Mouse (Mus musculus) left cerebral cortex, adult 2 months (tissue): Measurements from ENCODE around the gene Pdha2. TPM values are rescaled to one million over a fixed set of nuclear protein-coding genes. Genes with fewer than 3 reads are reported as not detected.

Experiments used
- DNase-seq, 2 experiments: peaks; one replicate each; pipeline ENCODE4 v3.0.0; 2021 to 2022; ENCODE audit warnings: low spot score in 2 of 2, mixed read lengths in 1 of 2; ENCODE audit errors: extremely low spot score in 1 of 2
- H3K27ac ChIP-seq: fragments of 200-600 bp; 2 replicates; pipeline ENCODE4 v1.8.1; 2022
- H3K4me3 ChIP-seq: fragments of 200-600 bp; 2 replicates; pipeline ENCODE4 v1.8.1; 2022
- CTCF ChIP-seq: fragments of 200-600 bp; IDR thresholded peaks from 2 replicates; pipeline ENCODE4 v1.8.1; 2022; ENCODE audit warnings: antibody characterized with exemption, mild to moderate bottlenecking, moderate library complexity
- intact Hi-C: fragments of 180-260 bp; cut with DNase I; formaldehyde crosslinking; loops from one replicate; pipeline ENCODE4 v1.15.1; 2025
- total RNA-seq, 2 experiments: library from RNA; stranded (reverse); gene quantifications; 2 replicates each; pipeline ENCODE4 v1.2.3; 2021

Gene Pdha2
- total RNA-seq, 2 experiments from 2014 or later, result not detected

GRCm38 (mm10) chr3:141197308-141197861, 14.8 kb downstream of the Pdha2 start:
- intact Hi-C loops, result no loop called here
- H3K4me3 ChIP-seq, result no peak overlapping the region
- no peak for TF ChIP-seq CTCF
- H3K27ac ChIP-seq, result no peak overlapping the region
- DNase-seq, result no peak

- no peak for DNase-seq
- Histone ChIP-seq H3K4me3 (no peak overlapping the region), H3K27ac (no peak overlapping the region)
- TF ChIP-seq CTCF, result no peak
- intact Hi-C loops, result no loop called here
Measured at GRCm38 (mm10) chr3:141191653-141192052, 20.5 kb downstream of the Pdha2 start.

GRCm38 (mm10) chr3:141190429-141190828, 21.7 kb downstream of the Pdha2 start:
- H3K27ac ChIP-seq, result no peak overlapping the region
- intact Hi-C loops, result no loop called here
- no peak overlapping the region for H3K4me3 ChIP-seq
- DNase-seq, result no peak
- TF ChIP-seq CTCF, result no peak

GRCm38 (mm10) chr3:141160986-141161385, 51.2 kb downstream of the Pdha2 start:
- H3K27ac ChIP-seq, result no peak overlapping the region
- intact Hi-C loops, result no loop called here
- DNase-seq, result no peak
- TF ChIP-seq CTCF, result no peak
- no peak overlapping the region for H3K4me3 ChIP-seq
